Mouse (Mus musculus): Measurements from ENCODE around the gene Gm20812. TPM values are rescaled to one million over a fixed set of nuclear protein-coding genes. Genes with fewer than 3 reads are reported as not detected.

Gm20812 gene
- not detected for polyA plus RNA-seq (2015; fragmentation: Illumina TruSeq; extraction: RNeasy Lipid Tissue Mini Kit (QIAGEN cat#74804); ENCODE audit: insufficient read depth, low replicate concordance)

DNA sequence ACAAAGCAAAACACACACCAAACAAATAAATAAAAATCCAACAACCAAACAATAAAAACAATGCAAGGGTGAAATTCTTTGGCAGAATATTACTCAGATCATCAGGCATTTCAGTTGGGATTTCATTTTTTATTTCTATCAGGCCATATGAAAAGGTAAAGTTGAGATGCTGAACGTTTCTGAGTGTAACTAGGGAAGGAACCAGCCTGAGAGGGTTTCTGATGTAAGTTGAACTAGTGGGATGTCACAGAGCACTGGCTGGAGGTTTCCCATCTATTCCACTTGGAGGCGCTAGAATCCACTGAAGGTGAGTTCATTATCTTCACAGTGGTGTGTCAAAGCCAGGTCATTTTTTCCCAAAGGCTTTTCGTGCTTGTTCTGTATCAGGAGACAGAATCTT is at the start of gene Gm20812:
Gene Gm20812, plus strand, starts transcription at position 301 of the 400 bp plus-strand sequence.

Other genes with a start within 250 kb of the Gm20812 start
- gene Gm29554, start 108.0 kb upstream of the Gm20812 start, polyA plus RNA-seq (2015; fragmentation: Illumina TruSeq; extraction: RNeasy Lipid Tissue Mini Kit (QIAGEN cat#74804); ENCODE audit: insufficient read depth, low replicate concordance) = not detected

Measured in spleen, adult 10 weeks (tissue).